ENCODE assay signal across 11 mouse cellular contexts in genomic region chr11:3103619-3104164, GRCm38 (mm10).
DNase-seq lines count a peak whose midpoint lies in the region; ATAC-seq and TF ChIP-seq lines count a peak whose summit lies in the region.
"Had no signal": no experiment of that assay in that cellular context is flagged by ENCODE, and none has a peak within 500 bp of the region (broad histone marks: within the 10 kb centered on the region; RNA-seq: fewer than 3 reads in every experiment).

No protein-coding gene starts in this region.

- CTCF ChIA-PET in Patski (lab: Charles Lee), result no interaction called here

- no peak overlapping the region for H3K27ac ChIP-seq in heart, embryonic 11.5 days (ENCODE audit: low read depth, low read length)
- H3K27ac ChIP-seq in heart, adult 2 months, result no peak overlapping the region
- no peak overlapping the region for H3K27ac ChIP-seq in lung, postnatal 0 days (ENCODE audit: low read length)
- no peak overlapping the region for H3K27ac ChIP-seq in stomach, embryonic 14.5 days (ENCODE audit: low read length)

- H3K27me3 ChIP-seq in heart, embryonic 11.5 days (ENCODE audit: control insufficient read depth, insufficient read depth, low read length), result no peaks in the 10 kb centered on the region
- no peaks in the 10 kb centered on the region for H3K27me3 ChIP-seq in heart, adult 2 months (ENCODE audit: control insufficient read depth, insufficient read depth, low read length)
- H3K27me3 ChIP-seq in lung, postnatal 0 days (replicated peaks; ENCODE audit: insufficient read depth, low read length), result no peaks in the 10 kb centered on the region
- no peaks in the 10 kb centered on the region for H3K27me3 ChIP-seq in Patski
- no peaks in the 10 kb centered on the region for H3K27me3 ChIP-seq in stomach, embryonic 14.5 days (ENCODE audit: control insufficient read depth, insufficient read depth, low read length)

- no peak overlapping the region for H3K9ac ChIP-seq in heart, embryonic 11.5 days (ENCODE audit: low read depth, low read length)
- H3K9ac ChIP-seq in heart, adult 2 months (ENCODE audit: low read depth, low read length), result no peak overlapping the region
- no peak overlapping the region for H3K9ac ChIP-seq in lung, postnatal 0 days (replicated peaks; ENCODE audit: low read depth)
- H3K9ac ChIP-seq in stomach, embryonic 14.5 days (replicated peaks; ENCODE audit: low read depth, low read length), result no peak overlapping the region

- WGBS in heart, embryonic 11.5 days (ENCODE audit: insufficient replicate concordance), result 73% methylated on average over 7 of the region's 7 CpGs
- 55% methylated on average over 7 of the region's 7 CpGs for WGBS in heart, adult 2 months
- 77% methylated on average over 7 of the region's 7 CpGs for WGBS in lung, postnatal 0 days
- 60% methylated on average over 7 of the region's 7 CpGs for WGBS in lung, adult 2 months
- 77% methylated on average over 7 of the region's 7 CpGs for WGBS in stomach, embryonic 14.5 days

- in situ Hi-C loops in Patski (cut with MboI; ENCODE audit: low pct_unique_long_range_greater_than_20kb), result no loop called here

- no peak for DNase-seq in heart, adult 2 months
- DNase-seq in lung, postnatal 0 days (ENCODE audit: low spot score), result peak; percentile 4
- no peak for DNase-seq in lung, adult 2 months
- no peak for DNase-seq in Patski (ENCODE audit: low read depth, low spot score)
- DNase-seq in adrenal gland, postnatal 36 days, result no peak
- DNase-seq: cerebellum, adult 8-10 months; heart, postnatal 10 days; retina, postnatal 1 day had no signal

- TF ChIP-seq CTCF in heart, adult 2 months (IDR thresholded peaks at IDR 0.05), result no peak
- no peak for TF ChIP-seq CTCF in lung, postnatal 0 days (IDR thresholded peaks at IDR 0.05)
- TF ChIP-seq CTCF in lung, adult 2 months (IDR thresholded peaks at IDR 0.05; ENCODE audit: insufficient read depth, low read length), result no peak
- TF ChIP-seq CTCF in Patski (IDR thresholded peaks at IDR 0.05), result no peak

- intact Hi-C loops in heart, adult 2 months (cut with DNase I), result no loop called here

- H3K36me3 ChIP-seq in heart, embryonic 11.5 days (ENCODE audit: control insufficient read depth, insufficient read depth, low read length), result no peaks in the 10 kb centered on the region
- H3K36me3 ChIP-seq in heart, adult 2 months (ENCODE audit: control insufficient read depth, insufficient read depth, low read length), result no peaks in the 10 kb centered on the region
- H3K36me3 ChIP-seq in lung, postnatal 0 days (ENCODE audit: insufficient read depth, low read length), result no peaks in the 10 kb centered on the region
- H3K36me3 ChIP-seq in stomach, embryonic 14.5 days (ENCODE audit: control insufficient read depth, insufficient read depth, low read length), result no peaks in the 10 kb centered on the region

- no peak for TF ChIP-seq POLR2A in heart, adult 2 months (IDR thresholded peaks at IDR 0.05; ENCODE audit: insufficient read depth, low read depth, low read length)
- no peak for TF ChIP-seq POLR2A in lung, adult 2 months (IDR thresholded peaks at IDR 0.05; ENCODE audit: borderline replicate concordance, extremely low read depth, low read depth, low read length)

- no peaks in the 10 kb centered on the region for H3K79me2 ChIP-seq in heart, adult 2 months (replicated peaks; ENCODE audit: control insufficient read depth, insufficient read depth, low read length)

- POLR2A ChIA-PET in Patski (lab: Charles Lee), result no interaction called here

- H3K4me1 ChIP-seq in heart, embryonic 11.5 days (ENCODE audit: control insufficient read depth, insufficient read depth, low read length), result no peaks in the 10 kb centered on the region
- H3K4me1 ChIP-seq in heart, adult 2 months (ENCODE audit: control insufficient read depth, insufficient read depth, low read length), result no peaks in the 10 kb centered on the region
- H3K4me1 ChIP-seq in lung, postnatal 0 days (ENCODE audit: insufficient read depth, low read depth, low read length), result no peaks in the 10 kb centered on the region
- H3K4me1 ChIP-seq in lung, adult 2 months (ENCODE audit: control insufficient read depth, insufficient read depth, low read length), result no peaks in the 10 kb centered on the region
- no peaks in the 10 kb centered on the region for H3K4me1 ChIP-seq in stomach, embryonic 14.5 days (ENCODE audit: control insufficient read depth, insufficient read depth, low read length)

- TF ChIP-seq EP300 in heart, adult 2 months (IDR thresholded peaks at IDR 0.05; ENCODE audit: insufficient read depth, low read depth, low read length), result no peak
- TF ChIP-seq EP300 in lung, postnatal 0 days (IDR thresholded peaks at IDR 0.05), result no peak

- H3K4me3 ChIP-seq in heart, embryonic 11.5 days (ENCODE audit: low read depth, low read length), result no peak overlapping the region
- H3K4me3 ChIP-seq in heart, adult 2 months, result no peak overlapping the region
- no peak overlapping the region for H3K4me3 ChIP-seq in lung, postnatal 0 days (ENCODE audit: low read depth, low read length)
- H3K4me3 ChIP-seq in lung, adult 2 months (replicated peaks; ENCODE audit: extremely low read depth, low read depth, low read length), result no peak overlapping the region
- H3K4me3 ChIP-seq in stomach, embryonic 14.5 days (ENCODE audit: low read depth, low read length), result no peak overlapping the region
- H3K4me3 ChIP-seq: erythroblast, embryonic 14.5 days had no signal

- peak; percentile 70 for ATAC-seq in heart, embryonic 11.5 days (replicated peaks; ENCODE audit: insufficient number of reproducible peaks, low FRiP score, low TSS enrichment)
- ATAC-seq in lung, postnatal 0 days, result no peak
- ATAC-seq in Patski, result peak; percentile 85
- 0 out of 2 replicates have a peak, but pooled peaks have one; percentile 67 for ATAC-seq in stomach, embryonic 14.5 days (ENCODE audit: insufficient number of reproducible peaks, insufficient read depth, low FRiP score, low read depth)

- H3K4me2 ChIP-seq in heart, embryonic 11.5 days, result no peak overlapping the region
- no peak overlapping the region for H3K4me2 ChIP-seq in lung, postnatal 0 days (replicated peaks; ENCODE audit: low read depth, low read length)
- no peak overlapping the region for H3K4me2 ChIP-seq in stomach, embryonic 14.5 days (replicated peaks; ENCODE audit: low read depth, low read length)

- H3K9me3 ChIP-seq in heart, embryonic 11.5 days (replicated peaks; ENCODE audit: control insufficient read depth, low read length), result peaks cover 40% of the 10 kb centered on the region
- peaks cover 31% of the 10 kb centered on the region for H3K9me3 ChIP-seq in lung, postnatal 0 days (ENCODE audit: low read length)
- peaks cover 41% of the 10 kb centered on the region for H3K9me3 ChIP-seq in stomach, embryonic 14.5 days (ENCODE audit: control insufficient read depth, low read depth, low read length)
